Mouse (Mus musculus) lung, postnatal 0 days (tissue): ENCODE results near the gene Pram1. TPM values are rescaled to one million over a fixed set of nuclear protein-coding genes. Genes with fewer than 3 reads are reported as not detected.
"Not testable (repeated sequence)": the region's sequence is repeated elsewhere in the genome, so short reads cannot be mapped to it uniquely, and the experiment has no call there.

ENCODE experiments used
- ATAC-seq: fragments of 200-750 bp; cut with Nextera tagmentation; 2 replicates; pipeline ENCODE4 v1.8.0; 2017; ENCODE audit warnings: moderate library complexity
- DNase-seq: peaks from one replicate; pipeline ENCODE4 v3.0.0-alpha.2; 2016; ENCODE audit warnings: low spot score
- H3K27ac ChIP-seq: fragments of 300-500 bp; sonication (generic); 2 replicates; pipeline ENCODE4 v1.5.1; 2014; ENCODE audit warnings: antibody characterized with exemption, mild to moderate bottlenecking, low read length, mixed read lengths
- H3K27me3 ChIP-seq: fragments of 300-500 bp; sonication (generic); replicated peaks from 2 replicates; pipeline ENCODE4 v1.6.1; 2014; ENCODE audit warnings: low read length, mixed read lengths; ENCODE audit not compliant: insufficient read depth
- H3K36me3 ChIP-seq: fragments of 300-500 bp; sonication (generic); 2 replicates; pipeline ENCODE4 v1.6.1; 2014; ENCODE audit warnings: low read length, mixed read lengths; ENCODE audit not compliant: insufficient read depth
- H3K4me1 ChIP-seq: fragments of 300-500 bp; sonication (generic); 2 replicates; pipeline ENCODE4 v1.6.1; 2014; ENCODE audit warnings: antibody characterized with exemption, low read depth, low read length, mixed read lengths; ENCODE audit not compliant: insufficient read depth
- H3K4me2 ChIP-seq: fragments of 300-500 bp; sonication (generic); replicated peaks from 2 replicates; pipeline ENCODE4 v1.6.1; 2014; ENCODE audit warnings: low read depth, mild to moderate bottlenecking, low read length, moderate library complexity, mixed read lengths
- H3K4me3 ChIP-seq: fragments of 300-500 bp; sonication (generic); 2 replicates; pipeline ENCODE4 v1.5.1; 2014; ENCODE audit warnings: low read depth, low read length
- H3K9ac ChIP-seq: fragments of 300-500 bp; sonication (generic); replicated peaks from 2 replicates; pipeline ENCODE4 v1.6.1; 2014; ENCODE audit warnings: low read depth, mild to moderate bottlenecking
- H3K9me3 ChIP-seq: fragments of 300-500 bp; sonication (generic); 2 replicates; pipeline ENCODE4 v1.6.1; 2016; ENCODE audit warnings: low read length, mixed read lengths
- CTCF ChIP-seq: IDR thresholded peaks from 2 replicates; pipeline ENCODE4 v1.5.1; 2016; ENCODE audit warnings: antibody characterized with exemption, mild to moderate bottlenecking
- EP300 ChIP-seq: IDR thresholded peaks from 2 replicates; pipeline ENCODE4 v1.6.1; 2016; ENCODE audit warnings: antibody characterized with exemption, mild to moderate bottlenecking, control low read depth
- WGBS: fragments of 180-500 bp; shearing (Covaris S2); extraction: QIAGEN DNeasy Blood & Tissue Kit; methylation state at CpG from one replicate; pipeline ENCODE4 v1.1.7; 2014; 5-methylcytosine and 5-hydroxymethylcytosine counted together
- polyA plus RNA-seq: library from polyadenylated mRNA; unstranded; fragments of >200 nt; fragmentation: Nextera tagmentation; extraction: Ambion mirVana; gene quantifications from 2 replicates; pipeline ENCODE4 v1.2.1, GENCODE M21; 2015

The Pram1 gene
- polyA plus RNA-seq, 1 experiment from 2014 or later = 1.3 TPM

- WGBS = 69% methylated on average over 2 of the region's 2 CpGs
- H3K9me3 ChIP-seq = no peaks in the 10 kb centered on the region
- no peak for ATAC-seq
Observed at GRCm38 (mm10) chr17:33607273-33607672, 30.6 kb upstream of the Pram1 start.

GRCm38 (mm10) chr17:33610548-33610947 lies 27.3 kb upstream of the Pram1 start:
- H3K9ac ChIP-seq = no peak overlapping the region
- 82% methylated on average over 7 of the region's 7 CpGs for WGBS
- no peaks in the 10 kb centered on the region for H3K36me3 ChIP-seq
- no peak overlapping the region for H3K27ac ChIP-seq
- TF ChIP-seq EP300 (no peak), CTCF (no peak)
- no peaks in the 10 kb centered on the region for H3K27me3 ChIP-seq
- H3K9me3 ChIP-seq = no peaks in the 10 kb centered on the region
- H3K4me3 ChIP-seq = no peak overlapping the region
- ATAC-seq (no peak), DNase-seq (no peak)
- no peaks in the 10 kb centered on the region for H3K4me1 ChIP-seq
- no peak overlapping the region for H3K4me2 ChIP-seq

More at GRCm38 (mm10) chr17:33607273-33607672, 30.6 kb upstream of the Pram1 start:
- no peaks in the 10 kb centered on the region for H3K27me3 ChIP-seq
- no peak overlapping the region for H3K4me2 ChIP-seq
- TF ChIP-seq EP300 (no peak), CTCF (no peak)
- H3K36me3 ChIP-seq = no peaks in the 10 kb centered on the region
- no peak overlapping the region for H3K9ac ChIP-seq
- no peaks in the 10 kb centered on the region for H3K4me1 ChIP-seq
- no peak for DNase-seq
- H3K4me3 ChIP-seq = no peak overlapping the region
- no peak overlapping the region for H3K27ac ChIP-seq

GRCm38 (mm10) chr17:33613726-33614125 lies 24.1 kb upstream of the Pram1 start:
- not testable (repeated sequence) for H3K4me2 ChIP-seq, H3K9ac ChIP-seq, H3K36me3 ChIP-seq, H3K9me3 ChIP-seq, H3K4me3 ChIP-seq, ATAC-seq, DNase-seq, H3K27me3 ChIP-seq, H3K4me1 ChIP-seq, H3K27ac ChIP-seq
- WGBS = 82% methylated on average over 5 of the region's 5 CpGs

GRCm38 (mm10) chr17:33627281-33627680 lies 10.6 kb upstream of the Pram1 start:
- Histone ChIP-seq H3K36me3 (no peaks in the 10 kb centered on the region; the same call in 1 of the 2 replicates), H3K27me3 (no peaks in the 10 kb centered on the region), H3K4me1 (peaks cover 6% of the 10 kb centered on the region; the same call in 1 of the 2 replicates), H3K4me3 (no peak overlapping the region), H3K4me2 (no peak overlapping the region), H3K9ac (no peak overlapping the region), H3K9me3 (no peaks in the 10 kb centered on the region), H3K27ac (no peak overlapping the region)
- TF ChIP-seq EP300 = no peak
- TF ChIP-seq CTCF = no peak
- ATAC-seq (no peak), DNase-seq (no peak)
- 92% methylated on average over 3 of the region's 3 CpGs for WGBS

- WGBS = 2% methylated on average over 33 of the region's 35 CpGs
- Histone ChIP-seq H3K27ac (peak within 1 kb of the TSS; percentile 95), H3K27me3 (no peaks in the 10 kb centered on the region), H3K4me3 (peak within 1 kb of the TSS; percentile 71), H3K9me3 (no peaks in the 10 kb centered on the region), H3K9ac (peak within 1 kb of the TSS; percentile 65), H3K4me1 (peaks cover 6% of the 10 kb centered on the region; the same call in 1 of the 2 replicates), H3K36me3 (no peaks in the 10 kb centered on the region; the same call in 1 of the 2 replicates), H3K4me2 (peak within 1 kb of the TSS; percentile 78)
- ATAC-seq (peak; percentile 98), DNase-seq (peak; percentile 97)
- peak; percentile 74 for TF ChIP-seq EP300
- no peak for TF ChIP-seq CTCF
Observed at GRCm38 (mm10) chr17:33628621-33629486, 9.0 kb upstream of the Pram1 start, which contains the start of gene Zfp414. Zfp414 (plus strand) TSS chr17:33629090.

- Histone ChIP-seq H3K4me1 (peaks cover 6% of the 10 kb centered on the region; the same call in 1 of the 2 replicates), H3K9ac (peak overlapping the region; percentile 65), H3K9me3 (no peaks in the 10 kb centered on the region), H3K27me3 (no peaks in the 10 kb centered on the region), H3K4me2 (peak overlapping the region; percentile 78), H3K36me3 (no peaks in the 10 kb centered on the region; the same call in 1 of the 2 replicates), H3K4me3 (peak overlapping the region; percentile 71), H3K27ac (peak overlapping the region; percentile 95; the same call in 1 of the 2 replicates)
- no peak for TF ChIP-seq EP300
- TF ChIP-seq CTCF = no peak; the same call in 1 of the 2 replicates
- 53% methylated on average over 12 of the region's 12 CpGs for WGBS
- DNase-seq (no peak), ATAC-seq (no peak; the same call in 1 of the 2 replicates)
Observed at GRCm38 (mm10) chr17:33629487-33630125, 8.2 kb upstream of the Pram1 start.
